Mouse (Mus musculus): ENCODE results near the gene Myo9b. TPM values are rescaled to one million over a fixed set of nuclear protein-coding genes. Genes with fewer than 3 reads are reported as not detected.

The Myo9b gene
- total RNA-seq, 2 experiments from 2014 or later = 8.4 to 8.5 TPM

GRCm38 (mm10) chr8:71408231-71408630 is 135.7 kb downstream of the Myo9b start:
- no peak for DNase-seq (ENCODE audit: low spot score)

Other genes with a start within 250 kb of the Myo9b start
- gene Haus8, start 220 bp downstream of the Myo9b start, total RNA-seq (2021) = 1 to 10 TPM; 4.5 to 5.1 TPM
- gene Use1, start 94.1 kb downstream of the Myo9b start, total RNA-seq (2021) = 100 to 1,000 TPM; 100 to 109 TPM
- 1 to 10 TPM; 6.1 to 6.2 TPM for gene Ocel1, start 98.6 kb downstream of the Myo9b start, total RNA-seq (2021)
- gene Nr2f6, start 109.2 kb downstream of the Myo9b start, total RNA-seq (2021) = 10 to 100 TPM; 20.8 to 22.4 TPM
- gene Ushbp1, start 123.1 kb downstream of the Myo9b start, total RNA-seq (2021) = 1 to 10 TPM; 4.7 to 6.9 TPM
- gene Babam1, start 124.1 kb downstream of the Myo9b start, total RNA-seq (2021) = 10 to 100 TPM; 63.4 to 71.9 TPM
- gene Ankle1, start 133.3 kb downstream of the Myo9b start, total RNA-seq (2021) = not detected
- gene Abhd8, start 190.9 kb downstream of the Myo9b start, total RNA-seq (2021) = 10 to 100 TPM; 22.4 to 28.0 TPM
- gene Mrpl34, start 192.2 kb downstream of the Myo9b start, total RNA-seq (2021) = 10 to 100 TPM; 65.5 to 71.4 TPM
- 10 to 100 TPM; 28.4 to 31.7 TPM for gene Dda1, start 196.5 kb downstream of the Myo9b start, total RNA-seq (2021)
- 10 to 100 TPM; 14.6 to 16.0 TPM for gene Ano8, start 213.2 kb downstream of the Myo9b start, total RNA-seq (2021)
- 10 to 100 TPM; 10.0 to 10.5 TPM for gene Gtpbp3, start 215.4 kb downstream of the Myo9b start, total RNA-seq (2021)
- gene Plvap, start 239.0 kb downstream of the Myo9b start, total RNA-seq (2021) = 10 to 100 TPM; 11.1 to 12.0 TPM